Mouse (Mus musculus) CH12.LX (cell line): ENCODE results near the gene Trim9.

Source experiments
- CHD2 ChIP-seq: IDR thresholded peaks from 2 replicates; pipeline ENCODE4 v1.6.1; 2011; ENCODE audit warnings: low read length, improper control_type of control experiment
- CTCF ChIP-seq, 2 experiments: IDR thresholded peaks in 1 of 2; conservative IDR thresholded peaks in 1 of 2; 2 replicates each; pipeline ENCODE4 v1.5.1; 2011 to 2012; ENCODE audit warnings: low read depth in 2 of 2, low read length in 2 of 2, improper control_type of control experiment in 1 of 2, inconsistent platforms in 1 of 2, mild to moderate bottlenecking in 1 of 2, moderate library complexity in 1 of 2
- E2F4 ChIP-seq: IDR thresholded peaks from 2 replicates; pipeline ENCODE4 v1.6.1; 2011; ENCODE audit warnings: low read depth, low read length, improper control_type of control experiment; ENCODE audit not compliant: insufficient replicate concordance
- MAX ChIP-seq: IDR thresholded peaks from 2 replicates; pipeline ENCODE4 v1.6.1; 2011; ENCODE audit warnings: low read length, improper control_type of control experiment
- MAZ ChIP-seq: IDR thresholded peaks from 2 replicates; pipeline ENCODE4 v1.6.1; 2012; ENCODE audit warnings: low read depth, mild to moderate bottlenecking, inconsistent platforms, low read length, improper control_type of control experiment, moderate library complexity
- MYC ChIP-seq: IDR thresholded peaks from 2 replicates; pipeline ENCODE4 v1.6.1; 2011; ENCODE audit warnings: low read depth, mild to moderate bottlenecking, improper control_type of control experiment, low read length
- NELFE ChIP-seq: IDR thresholded peaks from 2 replicates; pipeline ENCODE4 v1.6.1; 2011; ENCODE audit warnings: low read depth, low read length, improper control_type of control experiment
- ZC3H11A ChIP-seq: IDR thresholded peaks from 2 replicates; pipeline ENCODE4 v1.6.1; 2012; ENCODE audit warnings: low read depth, mild to moderate bottlenecking, inconsistent platforms, low read length, improper control_type of control experiment
- ZNF384 ChIP-seq: IDR thresholded peaks from 2 replicates; pipeline ENCODE4 v1.6.1; 2012; ENCODE audit warnings: low read depth, low read length, improper control_type of control experiment, inconsistent platforms

- TF ChIP-seq NELFE (no peak), CTCF (conservative IDR thresholded peaks at IDR 0.05 in 1 of 2, IDR thresholded peaks at IDR 0.05 in 1 of 2; ENCODE audit: low read depth in 2 of 2, low read length in 2 of 2) (no peak), ZC3H11A (no peak), MAX (no peak), MYC (no peak), E2F4 (no peak), CHD2 (no peak), ZNF384 (no peak), MAZ (no peak)
Observed at GRCm38 (mm10) chr12:70350490-70350889, 3.1 kb upstream of the Trim9 start.
